Mouse (Mus musculus) heart, embryonic 16.5 days (tissue): ENCODE results near the gene Prkag1. TPM values are rescaled to one million over a fixed set of nuclear protein-coding genes. Genes with fewer than 3 reads are reported as not detected.

ENCODE experiments used
- ATAC-seq: fragments of 200-750 bp; cut with Nextera tagmentation; replicated peaks from 2 replicates; pipeline ENCODE4 v1.8.0; 2017; ENCODE audit warnings: moderate number of reproducible peaks; ENCODE audit not compliant: insufficient read depth, low FRiP score; ENCODE audit errors: extremely low read depth
- H3K27ac ChIP-seq: fragments of 300-500 bp; sonication (generic); 2 replicates; pipeline ENCODE4 v1.5.1; 2014; ENCODE audit warnings: mild to moderate bottlenecking, low read length, control low read depth, moderate library complexity
- H3K27me3 ChIP-seq: fragments of 300-500 bp; sonication (generic); 2 replicates; pipeline ENCODE4 v1.6.1; 2014; ENCODE audit warnings: low read length, mixed read lengths; ENCODE audit not compliant: control insufficient read depth, insufficient read depth
- H3K36me3 ChIP-seq: fragments of 300-500 bp; sonication (generic); 2 replicates; pipeline ENCODE4 v1.6.1; 2014; ENCODE audit not compliant: control insufficient read depth, insufficient read depth
- H3K4me1 ChIP-seq: fragments of 300-500 bp; sonication (generic); 2 replicates; pipeline ENCODE4 v1.6.1; 2014; ENCODE audit warnings: low read length, mixed read lengths; ENCODE audit not compliant: control insufficient read depth, insufficient read depth
- H3K4me2 ChIP-seq: fragments of 300-500 bp; sonication (generic); 2 replicates; pipeline ENCODE4 v1.6.1; 2014; ENCODE audit warnings: low read depth, mild to moderate bottlenecking, control low read depth, low read length
- H3K4me3 ChIP-seq: fragments of 300-500 bp; sonication (generic); 2 replicates; pipeline ENCODE4 v1.5.1; 2014; ENCODE audit warnings: mild to moderate bottlenecking, control low read depth, low read length
- H3K9ac ChIP-seq: fragments of 300-500 bp; sonication (generic); 2 replicates; pipeline ENCODE4 v1.6.1; 2014; ENCODE audit warnings: low read length, control low read depth
- H3K9me3 ChIP-seq: fragments of 300-500 bp; sonication (generic); replicated peaks from 2 replicates; pipeline ENCODE4 v1.6.1; 2016; ENCODE audit warnings: low read length; ENCODE audit not compliant: control insufficient read depth
- WGBS: fragments of 180-500 bp; shearing (Covaris S2); extraction: QIAGEN DNeasy Blood & Tissue Kit; methylation state at CpG from one replicate; pipeline ENCODE4 v1.1.7; 2014; 5-methylcytosine and 5-hydroxymethylcytosine counted together
- polyA plus RNA-seq: library from polyadenylated mRNA; unstranded; fragments of >200 nt; fragmentation: Nextera tagmentation; extraction: Ambion mirVana; gene quantifications from 2 replicates; pipeline ENCODE4 v1.2.1, GENCODE M21; 2015

The Prkag1 gene
- polyA plus RNA-seq, 1 experiment from 2014 or later: 111 TPM

DNA sequence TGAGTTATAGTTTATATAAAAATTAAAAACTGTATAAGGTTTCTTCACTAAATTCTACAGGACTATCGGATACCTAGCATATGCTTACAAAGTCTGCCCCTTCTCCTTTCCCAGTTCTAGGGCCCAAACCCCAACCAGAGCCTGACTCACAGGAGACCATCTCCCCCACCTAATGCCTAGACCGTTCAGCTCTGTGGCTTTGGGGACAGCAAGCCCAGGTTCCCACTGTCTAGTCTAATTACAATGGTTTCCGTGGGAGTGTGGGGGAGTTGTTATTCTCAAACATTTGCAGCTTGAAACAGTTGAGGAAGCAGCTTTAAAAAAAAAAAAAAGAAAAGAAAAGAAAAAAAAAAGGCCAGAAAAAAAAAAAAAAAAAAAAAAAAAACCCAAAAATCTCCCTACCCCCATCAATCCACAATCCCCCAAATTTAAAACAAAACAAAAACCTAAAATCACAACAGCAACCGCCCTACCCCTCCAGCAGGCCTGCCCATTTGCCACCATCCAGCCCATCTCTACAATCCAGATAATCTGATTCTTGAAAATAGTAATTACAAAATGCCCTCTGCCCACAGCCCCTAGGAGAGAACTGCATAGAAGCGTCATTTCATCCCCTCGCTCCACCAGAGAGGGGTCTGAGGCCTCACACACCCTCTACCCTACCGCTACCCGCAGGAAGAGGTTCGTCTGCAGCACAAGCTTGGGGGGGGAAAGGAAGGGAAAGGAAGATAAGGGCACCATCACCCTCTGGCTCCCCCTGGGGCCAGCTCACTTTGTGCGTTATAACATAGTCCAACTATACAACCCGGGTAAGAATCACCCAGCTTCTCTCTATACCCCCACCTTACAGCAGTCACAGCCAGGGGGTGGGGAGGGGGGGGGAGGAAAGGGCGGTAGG is 1.1 kb upstream of the Prkag1 start:
- Histone ChIP-seq H3K27ac (peak overlapping the region; percentile 100), H3K4me1 (peaks cover 33% of the 10 kb centered on the region), H3K27me3 (no peaks in the 10 kb centered on the region), H3K4me3 (no peak overlapping the region), H3K9ac (no peak overlapping the region), H3K4me2 (peak overlapping the region; percentile 72), H3K36me3 (peaks cover 42% of the 10 kb centered on the region), H3K9me3 (no peaks in the 10 kb centered on the region)
- WGBS: 46% methylated on average over 12 of the region's 12 CpGs
- ATAC-seq: no peak

DNA sequence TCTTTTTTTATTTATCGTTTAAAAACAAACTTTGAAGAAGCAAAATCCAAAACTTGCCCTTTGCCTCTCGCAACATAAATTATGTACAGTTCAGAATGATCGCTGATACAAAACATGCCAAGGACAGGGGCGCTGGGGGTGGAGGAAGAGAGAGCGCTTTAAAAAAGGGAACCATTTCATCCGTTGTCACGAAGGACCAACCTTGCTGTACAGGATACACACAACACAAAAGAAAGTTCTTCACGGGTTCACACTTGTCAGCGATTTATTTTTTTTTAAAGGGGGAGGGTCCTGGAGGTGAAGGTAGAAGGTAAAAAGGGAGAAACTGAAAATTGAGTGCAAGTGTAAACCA is 339 bp upstream of the Prkag1 start:
- peaks cover 34% of the 10 kb centered on the region for H3K36me3 ChIP-seq
- no peak for ATAC-seq
- WGBS: 14% methylated on average over 9 of the region's 9 CpGs

DNA sequence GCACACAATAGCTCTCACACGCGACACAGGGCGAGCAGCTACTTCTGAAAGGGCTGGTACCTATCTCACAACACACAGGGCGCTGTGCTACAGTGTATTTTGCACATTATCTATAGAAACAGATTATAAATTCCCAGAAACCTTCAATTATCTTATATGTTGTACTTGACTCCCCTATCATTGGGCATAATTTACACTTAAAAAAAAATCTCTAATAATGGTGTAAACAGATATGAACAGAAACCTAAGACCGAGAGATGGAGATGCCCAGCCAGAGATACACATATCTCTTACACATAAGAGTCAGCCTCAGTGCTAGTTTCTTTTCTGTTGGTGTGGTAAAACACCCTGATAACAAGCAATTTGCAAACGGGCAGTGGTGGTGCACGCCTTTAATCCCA is 3.7 kb downstream of the Prkag1 start:
- Histone ChIP-seq H3K27me3 (no peaks in the 10 kb centered on the region), H3K4me1 (peaks cover 31% of the 10 kb centered on the region), H3K4me2 (no peak overlapping the region), H3K36me3 (peaks cover 28% of the 10 kb centered on the region), H3K4me3 (no peak overlapping the region), H3K9ac (peak overlapping the region; percentile 25; the same call in 1 of the 2 replicates), H3K9me3 (no peaks in the 10 kb centered on the region), H3K27ac (no peak overlapping the region)
- ATAC-seq: no peak
- 80% methylated on average over 7 of the region's 7 CpGs for WGBS

More for the DNA sequence above, 339 bp upstream of the Prkag1 start:
- H3K4me1 ChIP-seq: peaks cover 36% of the 10 kb centered on the region
- peak overlapping the region; percentile 72 for H3K4me2 ChIP-seq
- no peaks in the 10 kb centered on the region for H3K9me3 ChIP-seq
- H3K27me3 ChIP-seq: no peaks in the 10 kb centered on the region
- H3K27ac ChIP-seq: peak overlapping the region; percentile 100
- H3K9ac ChIP-seq: peak overlapping the region; percentile 69
- peak overlapping the region; percentile 87 for H3K4me3 ChIP-seq

DNA sequence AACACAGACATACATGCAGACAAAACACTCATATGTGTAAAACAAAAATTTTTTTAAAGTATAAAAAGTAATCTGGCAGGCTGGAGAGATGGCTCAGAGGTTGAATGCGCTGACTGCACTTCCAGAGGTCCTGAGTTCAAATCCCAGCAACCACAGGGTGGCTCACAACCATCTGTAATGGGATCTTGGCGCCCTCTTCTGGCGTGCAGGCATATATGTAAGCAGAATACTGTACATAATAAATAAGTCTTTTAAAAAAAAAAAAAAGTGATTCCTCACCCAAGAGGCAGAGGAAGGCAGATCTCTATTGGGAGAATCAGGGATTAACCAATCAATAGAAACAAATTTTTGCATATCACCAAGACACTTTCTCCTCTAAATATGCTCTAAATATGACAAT is 7.9 kb downstream of the Prkag1 start:
- H3K4me3 ChIP-seq: no peak overlapping the region
- H3K4me2 ChIP-seq: no peak overlapping the region
- H3K9ac ChIP-seq: no peak overlapping the region
- ATAC-seq: no peak
- H3K4me1 ChIP-seq: peaks cover 21% of the 10 kb centered on the region
- 76% methylated on average over 3 of the region's 3 CpGs for WGBS
- no peaks in the 10 kb centered on the region for H3K9me3 ChIP-seq
- H3K27me3 ChIP-seq: no peaks in the 10 kb centered on the region
- no peak overlapping the region for H3K27ac ChIP-seq
- peaks cover 35% of the 10 kb centered on the region for H3K36me3 ChIP-seq

DNA sequence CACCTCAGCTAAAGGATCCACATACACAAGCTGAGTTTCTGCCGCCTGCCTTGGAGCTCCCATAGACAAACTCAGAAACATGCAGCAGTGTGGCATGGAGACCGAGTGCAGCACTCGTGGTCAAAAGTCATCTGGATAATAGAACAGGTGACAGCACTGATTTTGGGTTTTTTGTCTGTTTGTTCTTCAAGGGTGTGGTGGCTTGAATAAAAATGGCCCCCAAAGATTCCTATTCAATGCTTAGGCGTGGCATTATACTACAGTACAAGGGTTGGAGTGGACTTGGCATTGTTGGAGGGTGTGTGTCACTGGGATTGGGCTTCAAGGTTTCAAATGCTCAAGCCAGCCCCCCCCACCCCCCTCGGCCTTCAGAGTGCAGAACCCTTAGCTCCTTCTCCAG is 9.2 kb downstream of the Prkag1 start:
- Histone ChIP-seq H3K9me3 (no peaks in the 10 kb centered on the region), H3K36me3 (peaks cover 39% of the 10 kb centered on the region), H3K27me3 (no peaks in the 10 kb centered on the region), H3K4me3 (no peak overlapping the region), H3K4me1 (peaks cover 11% of the 10 kb centered on the region), H3K4me2 (no peak overlapping the region), H3K27ac (no peak overlapping the region), H3K9ac (no peak overlapping the region)
- 91% methylated on average over 5 of the region's 5 CpGs for WGBS
- ATAC-seq: no peak

DNA sequence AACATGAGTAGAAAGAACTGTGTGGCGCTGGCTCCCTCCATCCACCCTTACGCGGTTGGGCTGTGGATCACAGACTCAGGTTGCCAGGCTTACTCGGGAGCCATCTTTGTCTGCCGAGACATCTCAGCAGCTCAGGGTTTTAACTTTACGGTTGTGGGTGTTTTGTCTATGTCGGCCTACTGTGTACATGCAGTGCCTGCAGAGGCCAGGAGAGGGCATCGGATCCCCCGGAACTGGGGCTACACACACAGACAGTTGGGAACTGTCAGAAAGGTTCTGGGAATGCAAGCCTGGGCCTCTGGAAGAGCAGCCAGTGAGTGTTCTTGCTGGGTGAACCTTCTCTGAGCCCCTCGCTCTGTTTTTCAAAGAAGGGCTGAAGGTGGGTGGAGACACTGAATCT is 9.9 kb downstream of the Prkag1 start:
- Histone ChIP-seq H3K4me2 (no peak overlapping the region), H3K9ac (no peak overlapping the region), H3K36me3 (peaks cover 46% of the 10 kb centered on the region), H3K4me3 (no peak overlapping the region), H3K27me3 (no peaks in the 10 kb centered on the region), H3K4me1 (peaks cover 10% of the 10 kb centered on the region; the same call in 1 of the 2 replicates), H3K27ac (peak overlapping the region; percentile 5; the same call in 1 of the 2 replicates), H3K9me3 (no peaks in the 10 kb centered on the region)
- WGBS: 45% methylated on average over 10 of the region's 10 CpGs
- ATAC-seq: no peak

DNA sequence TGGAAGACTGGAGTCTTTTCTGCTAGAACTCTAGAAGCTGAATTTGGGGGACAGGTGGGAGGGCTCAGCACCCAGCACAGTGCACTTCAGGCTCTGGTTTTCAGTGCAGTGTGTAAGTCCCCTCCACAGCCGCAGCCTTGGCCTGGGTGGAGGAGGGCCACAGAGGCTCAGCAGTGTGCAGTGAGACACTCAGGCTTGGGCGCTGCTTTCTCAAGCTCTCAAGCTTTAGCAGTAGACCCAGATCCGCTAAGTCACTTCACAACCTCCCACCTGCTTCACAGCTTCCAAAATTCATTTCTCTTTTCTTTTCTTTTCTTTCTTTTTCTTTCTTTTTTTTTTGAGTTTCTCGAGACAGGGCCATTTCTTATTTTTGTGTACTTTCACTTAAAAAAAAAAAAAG is 10.4 kb downstream of the Prkag1 start:
- Histone ChIP-seq H3K9ac (0 out of 2 replicates have a peak overlapping the region, but pooled peaks have one; percentile 3), H3K36me3 (peaks cover 48% of the 10 kb centered on the region), H3K27me3 (no peaks in the 10 kb centered on the region), H3K9me3 (no peaks in the 10 kb centered on the region), H3K4me3 (no peak overlapping the region), H3K4me2 (peak overlapping the region; percentile 35; the same call in 1 of the 2 replicates), H3K4me1 (peaks cover 10% of the 10 kb centered on the region; the same call in 1 of the 2 replicates), H3K27ac (peak overlapping the region; percentile 71)
- ATAC-seq: no peak
- WGBS: 69% methylated on average over 4 of the region's 4 CpGs

DNA sequence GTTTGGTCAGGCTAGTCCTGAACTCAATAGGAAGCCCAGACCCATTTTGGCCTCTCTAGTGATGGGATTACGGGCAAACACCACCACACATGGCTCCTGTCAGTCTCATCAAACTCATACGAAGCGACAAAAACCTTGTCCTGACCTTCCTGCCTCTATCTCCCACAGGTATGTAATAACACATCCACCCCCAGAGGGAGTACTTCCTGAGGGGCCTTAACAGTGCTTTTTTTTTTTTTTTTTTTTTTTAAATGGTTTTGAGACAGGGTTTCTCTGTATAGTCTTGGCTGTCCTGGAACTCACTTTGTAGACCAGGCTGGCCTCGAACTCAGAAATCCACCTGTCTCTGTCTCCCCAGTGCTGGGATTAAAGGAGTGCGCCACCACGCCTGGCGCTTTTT is 13.2 kb downstream of the Prkag1 start:
- H3K4me1 ChIP-seq: peaks cover 10% of the 10 kb centered on the region; the same call in 1 of the 2 replicates
- peaks cover 46% of the 10 kb centered on the region for H3K36me3 ChIP-seq
- H3K27ac ChIP-seq: no peak overlapping the region
- WGBS: 91% methylated on average over 7 of the region's 7 CpGs
- H3K9me3 ChIP-seq: no peaks in the 10 kb centered on the region
- H3K9ac ChIP-seq: no peak overlapping the region
- no peaks in the 10 kb centered on the region for H3K27me3 ChIP-seq
- H3K4me3 ChIP-seq: no peak overlapping the region
- ATAC-seq: no peak
- no peak overlapping the region for H3K4me2 ChIP-seq

DNA sequence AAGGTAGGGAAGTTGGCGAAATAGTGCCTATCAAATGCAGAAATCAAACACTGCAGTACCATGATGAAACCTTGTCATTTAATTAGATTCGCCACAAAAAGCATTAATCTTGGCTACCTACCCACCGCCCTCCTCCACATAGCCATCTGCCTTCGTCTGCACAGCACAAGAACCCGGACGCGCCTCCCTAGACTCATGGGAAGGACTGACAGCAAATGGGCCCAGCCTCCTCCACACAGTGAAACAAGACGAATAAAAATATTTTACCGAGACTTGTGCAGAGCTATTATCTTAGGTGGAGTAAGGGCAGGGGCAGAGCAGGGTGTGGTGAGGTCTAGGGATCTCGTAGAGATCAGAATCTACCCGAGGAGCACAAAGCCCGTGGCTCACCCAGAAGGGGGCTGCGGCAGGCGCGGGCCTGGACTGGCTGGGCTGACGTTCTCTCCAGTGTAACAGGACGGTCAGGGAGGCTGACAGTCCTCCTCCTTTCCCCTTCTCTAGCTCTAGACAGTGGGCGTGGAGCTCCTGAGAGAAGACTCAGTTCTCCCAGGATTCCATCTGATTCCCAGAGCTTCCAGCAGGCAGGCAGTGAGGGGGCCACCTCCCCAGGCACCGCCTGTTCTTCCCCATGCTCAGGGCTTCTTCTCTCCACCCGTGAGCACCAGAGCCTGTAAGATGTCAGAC is 18.4 kb downstream of the Prkag1 start:
- H3K9ac ChIP-seq: no peak overlapping the region
- H3K9me3 ChIP-seq: no peaks in the 10 kb centered on the region
- H3K4me3 ChIP-seq: no peak overlapping the region
- WGBS: 87% methylated on average over 20 of the region's 20 CpGs
- peaks cover 40% of the 10 kb centered on the region for H3K36me3 ChIP-seq
- H3K27ac ChIP-seq: no peak overlapping the region
- no peak for ATAC-seq
- H3K27me3 ChIP-seq: peaks cover 16% of the 10 kb centered on the region
- peaks cover 18% of the 10 kb centered on the region for H3K4me1 ChIP-seq
- no peak overlapping the region for H3K4me2 ChIP-seq
